Mouse (Mus musculus) right cerebral cortex, postnatal 14 days (tissue): Measurements from ENCODE around the gene Etl4.
A peak's percentile ranks its signal among the peaks of the same experiment; 100 is the strongest.

Source experiments
- DNase-seq: peaks from one replicate; pipeline ENCODE4 v3.0.0; 2022

Etl4 gene

GRCm38 (mm10) chr2:20774462-20774861 is 864.9 kb downstream of the Etl4 start:
- DNase-seq: no peak

- no peak for DNase-seq
These were observed 866.7 kb downstream of the Etl4 start for GRCm38 (mm10) chr2:20776171-20776704.

DNA sequence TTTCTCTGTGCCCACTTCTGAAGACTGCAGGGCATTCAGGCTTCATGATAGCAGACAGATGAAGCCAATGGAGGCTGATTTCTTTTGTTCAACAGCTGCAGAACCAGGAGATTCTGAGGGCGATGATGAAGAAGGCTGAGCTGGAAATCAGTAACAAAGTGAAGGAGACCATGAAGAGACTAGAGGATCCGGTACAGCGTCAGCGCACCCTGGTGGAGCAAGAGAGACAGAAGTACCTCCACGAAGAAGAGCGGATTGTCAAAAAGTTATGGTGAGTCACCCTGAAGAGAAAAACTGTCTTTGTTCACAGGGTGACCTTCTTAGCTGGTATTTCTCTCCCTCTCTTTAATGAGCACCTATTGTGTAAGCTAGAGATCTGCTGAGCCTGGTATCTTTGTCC is 868.4 kb downstream of the Etl4 start:
- DNase-seq: peak; percentile 72

DNA sequence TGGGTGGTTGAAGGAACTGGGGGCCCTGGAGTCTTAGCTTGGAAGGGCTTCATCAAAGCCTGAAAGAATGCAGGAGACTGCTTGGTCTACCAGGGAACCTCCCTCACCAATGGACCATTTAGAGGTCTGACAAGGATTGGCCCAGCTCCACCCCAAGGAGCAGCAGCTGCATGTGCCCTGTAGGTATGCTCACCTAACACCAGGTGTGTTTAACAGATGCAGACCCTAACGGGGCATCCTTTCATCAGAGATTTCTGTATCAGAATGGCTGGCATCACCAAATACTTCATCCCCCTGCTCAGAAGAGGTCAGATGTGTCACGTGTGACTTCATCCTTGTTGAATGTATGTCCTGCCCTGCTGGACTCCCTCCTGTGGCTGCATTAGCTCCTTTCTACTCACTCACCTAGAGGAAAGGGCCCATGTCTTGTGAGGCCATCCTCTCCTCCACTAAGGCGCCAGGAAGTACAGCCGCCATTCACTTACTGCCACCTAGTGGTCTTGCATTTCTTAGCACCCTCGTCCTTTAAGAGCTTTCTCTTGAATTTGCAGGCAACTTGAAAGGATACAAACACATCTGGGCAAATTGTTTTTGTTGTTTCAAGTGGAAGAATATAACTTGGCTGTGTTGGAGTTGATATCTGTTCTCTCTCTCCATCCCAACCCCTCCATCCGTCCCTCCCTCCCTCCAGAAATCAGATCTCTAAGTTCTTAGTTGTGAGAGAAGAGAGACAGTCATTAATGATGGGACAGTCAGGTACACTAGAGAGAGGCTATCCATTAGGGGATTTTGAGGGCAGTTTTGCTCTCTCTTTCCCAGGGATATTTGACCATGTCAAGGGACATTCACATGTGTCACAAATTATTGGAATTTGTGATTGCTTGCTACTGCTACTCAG is 870.2 kb downstream of the Etl4 start:
- DNase-seq: peak; percentile 63

DNA sequence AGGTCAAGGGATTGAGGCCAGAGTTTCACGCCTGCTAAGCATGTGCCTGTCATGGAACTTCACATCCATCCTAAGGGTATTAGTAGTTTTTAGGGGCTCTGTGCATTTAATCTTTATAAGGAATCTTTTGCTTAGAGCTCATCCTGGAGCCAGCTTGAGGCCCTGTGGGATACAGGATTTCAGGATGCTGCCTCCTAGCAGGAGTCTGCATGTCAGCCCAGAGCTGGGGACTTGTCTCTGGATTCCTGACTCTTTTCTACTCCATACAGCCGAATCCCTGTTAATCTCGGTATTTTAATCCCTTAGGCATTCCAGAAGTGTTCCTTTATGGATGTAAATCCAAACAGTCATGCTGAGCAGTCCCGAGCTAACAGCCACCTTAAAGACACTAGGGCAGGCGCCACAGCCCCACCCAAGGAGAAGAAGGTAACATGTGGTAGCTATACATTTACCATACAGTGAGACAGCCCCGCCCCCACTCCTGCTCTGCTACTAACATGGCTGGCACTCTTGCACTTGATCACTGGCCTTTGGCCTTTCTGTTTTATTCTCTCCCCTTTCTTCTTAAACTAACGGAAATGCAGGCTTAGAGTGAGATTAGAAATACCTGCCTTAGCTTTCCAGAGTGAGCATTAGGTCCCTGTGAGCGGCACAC is 891.8 kb downstream of the Etl4 start:
- DNase-seq: no peak

DNA sequence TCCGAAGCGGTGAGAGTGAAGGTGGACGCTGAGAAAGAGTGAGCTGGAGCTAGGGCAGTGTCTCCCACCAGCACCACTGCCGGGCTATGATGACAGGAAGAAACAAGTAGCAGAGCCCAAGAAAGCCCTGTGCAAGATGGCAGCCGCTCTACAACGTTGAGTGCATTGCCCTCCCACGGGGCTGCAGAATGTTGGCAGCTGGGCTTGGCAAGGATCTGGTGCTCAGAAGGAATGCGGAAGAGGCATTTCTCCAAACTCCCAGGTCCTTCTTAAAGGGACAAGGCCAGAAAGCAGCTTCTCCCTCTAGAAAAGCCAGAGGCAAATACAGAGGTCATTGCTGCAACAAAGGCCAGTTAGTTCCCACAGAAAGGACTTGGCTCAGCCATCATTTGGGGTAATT is 901.9 kb downstream of the Etl4 start:
- DNase-seq: peak; percentile 32

GRCm38 (mm10) chr2:20813986-20814385 is 904.4 kb downstream of the Etl4 start:
- DNase-seq: no peak

- DNase-seq: no peak
These were observed 908.6 kb downstream of the Etl4 start for GRCm38 (mm10) chr2:20818226-20818625.

DNA sequence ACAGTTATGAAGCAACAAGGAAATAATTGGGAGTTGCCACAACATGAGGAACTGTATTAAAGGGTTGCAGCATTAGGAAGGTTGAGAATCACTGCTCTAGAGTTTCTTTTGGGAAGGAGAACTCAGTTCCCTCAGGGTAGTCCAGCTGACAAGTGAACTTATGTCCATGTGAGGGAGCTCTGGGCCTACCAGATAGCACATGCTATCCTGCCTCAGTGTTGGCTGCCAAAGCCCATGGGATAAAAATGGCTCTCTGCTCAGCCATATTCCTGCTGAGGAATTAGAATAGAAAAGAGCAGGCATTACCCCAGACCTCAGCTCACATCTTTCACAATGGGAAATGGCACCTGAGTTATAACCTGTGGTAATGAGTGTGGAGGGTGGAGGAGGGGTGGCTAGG is 916.7 kb downstream of the Etl4 start:
- DNase-seq: no peak

DNA sequence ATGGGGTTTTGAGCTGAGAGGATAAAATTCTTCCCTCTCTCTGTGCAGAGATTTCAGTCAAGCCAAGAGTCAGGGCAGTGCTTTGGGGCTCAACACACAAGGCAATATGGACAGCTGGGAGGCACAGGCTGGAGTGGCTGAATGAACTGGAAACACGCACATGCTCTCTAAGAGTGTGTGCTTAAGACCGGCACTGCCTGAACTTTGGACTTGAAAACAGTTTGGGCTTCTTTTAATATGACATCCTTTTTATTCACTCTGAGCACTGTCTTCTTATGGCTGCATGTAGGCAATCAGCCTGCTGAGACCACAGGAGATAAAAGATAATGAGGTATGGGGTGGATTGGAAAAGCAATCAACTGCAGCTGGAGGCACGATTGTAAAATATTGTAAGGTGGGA is 921.3 kb downstream of the Etl4 start:
- DNase-seq: no peak

DNA sequence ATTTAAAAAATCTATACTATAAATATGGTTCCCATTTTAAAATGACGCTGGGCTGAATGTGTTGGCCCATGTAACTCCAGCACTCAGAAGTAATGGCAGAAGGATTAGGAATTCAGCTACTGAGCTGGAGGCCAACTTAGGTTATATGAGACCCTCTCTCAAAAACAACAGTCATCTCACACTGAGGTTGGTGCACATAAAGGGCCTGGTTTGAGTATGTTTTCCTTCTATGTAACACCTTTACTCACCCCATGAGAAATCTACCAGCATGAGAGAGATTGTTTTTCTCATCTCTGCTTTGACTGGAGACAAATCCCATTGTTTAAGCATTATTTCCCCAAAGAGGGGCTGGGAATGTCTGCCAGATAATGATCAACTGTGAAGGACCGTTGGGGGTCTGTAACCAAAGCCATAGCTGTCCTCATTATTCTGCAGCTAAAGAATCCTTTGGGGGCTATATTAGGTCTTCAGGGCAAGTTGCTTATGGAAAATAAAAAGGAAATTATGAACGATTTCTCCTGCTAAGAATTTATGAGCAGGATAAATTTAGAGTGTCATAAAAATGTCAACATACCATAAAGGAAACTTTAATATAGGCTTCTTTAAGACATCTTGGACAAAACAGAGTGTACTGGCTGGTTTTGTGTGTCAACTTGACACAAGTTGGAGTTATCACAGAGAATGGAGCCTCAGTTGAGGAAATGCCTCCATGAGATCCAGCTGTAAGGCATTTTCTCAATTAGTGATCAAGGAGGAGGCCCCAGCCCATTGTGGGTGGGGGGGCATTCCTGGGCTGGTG is 922.2 kb downstream of the Etl4 start:
- no peak for DNase-seq

DNA sequence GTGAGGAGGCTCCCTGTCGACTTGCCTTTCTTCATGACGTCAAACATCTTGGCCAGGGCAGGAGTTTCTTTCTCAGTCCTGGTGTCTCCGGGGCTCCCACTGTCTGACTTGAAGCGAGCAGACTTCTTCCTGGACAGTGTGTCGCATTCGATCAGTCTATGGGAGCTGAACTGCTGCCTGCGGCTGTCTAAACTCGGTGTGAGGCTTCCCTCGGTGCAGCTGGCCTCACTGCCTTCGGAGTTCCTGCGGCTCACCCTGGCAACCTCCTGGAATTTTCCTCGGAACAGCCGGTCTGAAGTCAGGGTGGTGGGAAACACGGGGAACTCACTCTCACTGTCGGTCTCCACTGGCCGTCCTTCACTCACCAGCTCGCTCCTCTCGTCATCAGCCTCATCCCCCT is 939.8 kb downstream of the Etl4 start:
- DNase-seq: no peak
